Mouse (Mus musculus): ENCODE results near the gene Ston1. TPM values are rescaled to one million over a fixed set of nuclear protein-coding genes. Genes with fewer than 3 reads are reported as not detected.

The Ston1 gene
- polyA plus RNA-seq, 1 experiment, result 28.6 TPM

DNA sequence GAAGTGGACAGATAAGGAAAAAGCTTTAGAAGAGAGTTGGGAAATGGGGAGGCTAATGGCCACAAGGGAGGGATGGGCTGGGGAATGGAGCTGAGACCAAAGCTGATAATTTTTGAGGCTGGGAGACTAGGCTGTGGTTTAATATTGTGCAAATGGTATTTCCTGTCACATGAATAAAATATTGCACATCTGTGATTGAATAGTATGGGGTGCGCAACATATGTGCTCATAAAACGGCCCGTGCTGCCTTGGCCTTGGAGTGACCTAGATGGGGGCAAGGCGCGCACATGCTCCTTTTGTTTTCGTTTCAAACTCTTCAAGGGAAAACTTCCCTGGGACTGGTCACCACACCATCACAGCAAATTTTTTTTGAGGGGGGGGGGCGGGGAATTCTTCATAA lies 28.4 kb downstream of the Ston1 start:
- DNase-seq (ENCODE audit: low spot score), result no peak

DNA sequence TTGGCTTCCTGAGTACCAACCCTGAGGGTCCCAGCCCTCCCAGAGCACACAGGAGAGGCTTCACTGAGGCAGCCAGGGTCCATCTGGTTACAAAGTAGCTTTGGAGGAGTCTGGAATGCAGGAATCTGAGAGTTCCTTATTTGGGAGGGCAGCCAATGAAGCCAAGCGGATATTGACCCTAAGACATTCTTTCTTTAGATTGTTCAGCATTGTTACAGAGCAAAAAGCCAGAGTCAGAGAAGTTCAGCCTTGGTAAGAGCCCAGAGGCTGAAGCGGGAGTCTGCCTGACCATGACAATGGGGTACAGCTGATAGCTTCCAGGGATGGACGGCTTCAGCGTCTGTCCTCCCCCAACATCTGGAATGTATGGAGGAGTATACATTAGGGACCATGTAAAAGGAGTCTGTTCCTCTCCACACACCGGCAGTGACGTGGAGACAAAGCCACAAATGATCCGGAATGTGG lies 28.9 kb downstream of the Ston1 start:
- DNase-seq (ENCODE audit: low spot score), result no peak

DNA sequence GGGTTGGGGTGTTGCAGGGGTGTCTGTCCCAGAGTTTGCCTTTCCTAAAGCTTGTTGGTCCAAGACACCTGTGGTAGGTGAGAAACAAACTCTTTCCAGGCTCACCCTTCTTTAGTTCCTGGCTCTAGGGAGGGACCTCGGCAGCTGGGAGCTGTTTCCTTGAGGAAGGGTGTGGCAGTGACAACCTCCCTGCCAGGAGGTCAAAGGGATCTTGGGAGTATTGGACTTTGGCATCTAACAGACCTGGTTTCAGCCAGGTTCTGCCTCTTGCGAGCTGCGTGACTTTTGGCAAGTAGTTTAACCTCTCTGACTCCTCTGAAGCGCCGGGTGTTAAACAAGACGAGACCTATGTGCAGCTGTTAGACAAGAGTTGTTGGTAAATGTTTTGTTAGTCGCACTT lies 29.7 kb downstream of the Ston1 start:
- DNase-seq (ENCODE audit: low spot score), result no peak

GRCm38 (mm10) chr17:88628676-88629380 lies 31.3 kb downstream of the Ston1 start:
- DNase-seq (ENCODE audit: low spot score), result no peak

- DNase-seq (ENCODE audit: low spot score), result no peak
Measured at GRCm38 (mm10) chr17:88629381-88629759, 31.9 kb downstream of the Ston1 start.

DNA sequence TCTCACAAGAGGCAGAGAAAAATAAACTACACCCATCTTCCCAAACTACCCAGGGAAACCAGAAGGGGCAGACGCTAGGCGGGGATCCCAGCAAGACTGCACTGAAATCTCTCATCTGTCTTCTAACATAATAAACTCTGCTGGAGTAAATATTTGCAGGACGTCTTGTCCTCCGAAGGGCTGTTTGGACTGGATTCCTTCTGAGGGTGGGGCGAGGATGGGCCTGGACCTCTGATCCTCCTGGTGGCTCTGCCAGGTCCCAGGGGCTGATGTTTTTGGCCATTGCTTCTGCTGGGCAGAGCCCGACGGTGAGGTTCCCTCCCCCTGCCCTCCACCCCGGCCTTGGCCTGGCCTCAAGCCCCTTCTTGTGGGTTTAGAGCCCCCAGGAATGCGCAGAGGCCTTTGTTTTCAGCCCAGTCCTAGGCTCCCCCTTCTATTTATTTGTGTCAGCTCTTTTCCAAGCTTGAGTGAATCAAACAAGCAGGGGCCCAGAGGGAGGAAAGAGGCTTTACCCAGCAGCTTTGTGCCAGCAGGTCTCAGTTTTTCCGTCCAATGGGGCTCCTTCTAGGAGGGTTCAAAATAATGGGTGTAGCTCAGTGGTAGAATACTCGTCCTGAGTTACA lies 32.6 kb downstream of the Ston1 start:
- peak; percentile 31 for DNase-seq (ENCODE audit: low spot score)

GRCm38 (mm10) chr17:88630554-88630948 lies 33.1 kb downstream of the Ston1 start:
- no peak for DNase-seq (ENCODE audit: low spot score)

DNA sequence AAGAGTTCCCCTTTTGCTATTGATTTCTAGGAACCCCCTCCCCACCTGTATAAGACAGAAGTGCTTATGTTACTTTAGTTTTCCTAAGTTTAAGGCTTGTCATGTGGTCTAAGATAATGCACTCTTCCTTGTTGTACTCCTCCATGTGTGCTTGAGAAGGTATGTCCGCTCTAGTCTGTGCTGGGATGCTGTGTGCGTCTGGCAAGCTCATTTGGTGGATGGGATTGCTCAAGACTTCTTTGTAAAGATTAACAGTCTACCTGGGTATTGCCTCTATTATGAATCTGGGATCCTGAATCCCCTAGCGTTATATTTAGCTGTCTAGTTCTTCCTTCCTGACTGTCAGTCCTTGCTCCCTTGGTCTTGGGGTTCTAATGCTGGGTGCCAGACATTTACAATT lies 35.1 kb downstream of the Ston1 start:
- no peak for DNase-seq (ENCODE audit: low spot score)

GRCm38 (mm10) chr17:88636076-88636475 lies 38.6 kb downstream of the Ston1 start:
- DNase-seq (ENCODE audit: low spot score), result no peak

GRCm38 (mm10) chr17:88636587-88636986 lies 39.1 kb downstream of the Ston1 start:
- no peak for DNase-seq (ENCODE audit: low spot score)

DNA sequence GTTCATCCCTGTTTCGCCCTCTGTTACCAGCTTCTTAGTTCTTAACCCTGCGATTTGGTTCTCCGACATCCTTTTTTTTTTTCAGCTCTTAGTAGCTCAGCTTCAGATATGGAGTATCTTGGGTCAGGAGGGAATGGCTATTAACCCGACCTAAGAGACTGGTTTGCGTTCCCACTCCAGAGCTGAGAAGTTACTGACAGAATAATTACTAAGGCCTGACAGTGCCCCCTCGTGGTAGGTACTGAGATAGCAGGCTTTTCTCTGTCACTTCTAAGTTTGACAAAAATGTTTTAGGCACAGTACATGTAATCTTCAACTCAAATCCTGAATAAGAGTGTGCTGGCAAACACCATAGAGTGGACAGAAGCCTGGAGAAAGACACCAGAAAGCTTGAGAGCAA lies 43.5 kb downstream of the Ston1 start:
- no peak for DNase-seq (ENCODE audit: low spot score)

- no peak for DNase-seq (ENCODE audit: low spot score)
Measured at GRCm38 (mm10) chr17:88641836-88642235, 44.4 kb downstream of the Ston1 start.

- no peak for DNase-seq (ENCODE audit: low spot score)
Measured at GRCm38 (mm10) chr17:88644876-88645275, 47.4 kb downstream of the Ston1 start.

GRCm38 (mm10) chr17:88645299-88645698 lies 47.8 kb downstream of the Ston1 start:
- DNase-seq (ENCODE audit: low spot score), result no peak

DNA sequence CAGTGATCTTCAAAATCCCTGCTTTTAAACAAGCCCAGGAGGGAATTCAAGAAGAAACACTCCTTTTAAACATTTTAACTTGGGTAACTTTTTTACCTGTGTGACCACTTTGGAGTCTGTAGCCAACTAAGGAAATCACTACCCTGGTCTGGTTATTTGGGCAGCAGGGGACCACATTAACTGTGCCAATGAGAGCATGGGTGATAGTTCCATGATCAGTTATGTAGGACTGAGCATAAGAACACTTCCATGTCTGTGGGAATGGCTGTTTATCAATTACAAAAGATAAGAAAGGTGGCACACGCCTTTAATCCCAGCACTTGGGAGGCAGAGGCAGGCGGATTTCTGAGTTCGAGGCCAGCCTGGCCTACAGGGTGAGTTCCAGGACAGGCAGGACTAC lies 49.7 kb downstream of the Ston1 start:
- no peak for DNase-seq (ENCODE audit: low spot score)

DNA sequence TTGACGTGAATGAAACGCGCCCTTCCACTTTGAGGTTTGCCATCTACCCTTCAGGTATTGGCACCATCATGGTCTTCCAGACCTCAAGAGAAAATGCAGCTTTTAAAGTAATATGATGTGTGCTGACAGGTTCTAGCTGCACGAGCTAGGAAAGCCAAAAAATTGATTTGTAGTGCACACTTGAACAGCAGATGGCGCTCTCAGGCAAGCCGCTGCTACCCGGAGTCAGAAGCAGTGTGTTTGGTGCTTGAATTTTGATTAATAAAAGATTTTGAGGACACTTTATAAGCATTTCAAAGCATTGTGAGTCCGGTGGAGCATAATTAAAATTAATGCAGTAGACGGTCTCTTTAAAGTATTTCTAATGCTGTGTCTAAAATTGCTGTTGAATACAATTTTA lies 54.5 kb downstream of the Ston1 start:
- no peak for DNase-seq (ENCODE audit: low spot score)

DNA sequence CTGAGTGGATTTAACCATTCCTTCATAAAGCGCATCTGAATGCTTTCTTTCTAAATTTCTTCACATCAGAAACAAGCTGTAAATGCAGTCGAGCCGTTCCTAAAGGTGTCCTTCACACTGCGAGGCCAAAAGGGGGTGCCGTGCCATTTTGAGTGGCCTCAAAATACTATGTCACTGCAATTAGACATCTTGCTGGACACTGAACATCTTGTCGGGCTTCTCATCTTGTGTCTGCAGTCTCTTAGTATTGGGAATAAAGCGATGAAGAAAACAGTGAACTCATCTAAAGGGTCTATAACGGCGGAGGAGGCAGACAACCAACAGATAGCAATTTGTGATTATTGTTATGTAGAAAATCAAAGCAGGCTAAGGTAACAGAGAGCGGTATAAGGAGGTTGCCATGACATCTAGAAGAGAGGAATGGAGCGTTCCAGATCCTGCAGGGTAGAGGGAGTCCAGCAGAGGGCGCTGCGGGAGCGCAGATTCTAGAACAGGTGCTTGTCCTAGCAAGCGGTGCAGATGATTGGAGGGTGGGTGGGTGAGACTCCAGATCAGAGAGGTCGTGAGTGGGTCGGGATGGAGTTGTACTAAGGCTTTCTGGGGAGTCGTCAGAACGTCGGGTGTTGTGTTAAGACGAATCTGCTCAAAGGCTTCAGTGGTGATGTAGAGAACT lies 55.4 kb downstream of the Ston1 start:
- DNase-seq (ENCODE audit: low spot score), result peak; percentile 52

DNA sequence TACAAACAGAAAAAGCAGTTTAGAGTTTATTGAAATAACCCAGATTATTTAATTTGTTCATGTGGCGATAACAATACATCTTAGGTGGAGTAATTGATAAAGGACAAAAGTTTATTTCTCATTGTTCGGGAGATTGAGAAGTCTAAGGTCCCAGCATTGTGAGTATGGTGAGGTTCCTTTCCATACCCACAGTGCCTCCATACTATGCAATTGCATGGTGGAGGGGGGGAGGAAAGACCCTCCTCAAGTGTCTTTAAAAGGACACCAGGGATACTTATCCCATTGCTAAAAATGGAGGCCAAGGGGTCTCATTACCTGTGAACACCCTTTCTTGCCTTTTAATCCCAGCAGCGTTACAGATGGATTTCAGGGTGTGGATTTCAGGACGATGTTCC lies 55.9 kb downstream of the Ston1 start:
- DNase-seq (ENCODE audit: low spot score), result no peak

DNA sequence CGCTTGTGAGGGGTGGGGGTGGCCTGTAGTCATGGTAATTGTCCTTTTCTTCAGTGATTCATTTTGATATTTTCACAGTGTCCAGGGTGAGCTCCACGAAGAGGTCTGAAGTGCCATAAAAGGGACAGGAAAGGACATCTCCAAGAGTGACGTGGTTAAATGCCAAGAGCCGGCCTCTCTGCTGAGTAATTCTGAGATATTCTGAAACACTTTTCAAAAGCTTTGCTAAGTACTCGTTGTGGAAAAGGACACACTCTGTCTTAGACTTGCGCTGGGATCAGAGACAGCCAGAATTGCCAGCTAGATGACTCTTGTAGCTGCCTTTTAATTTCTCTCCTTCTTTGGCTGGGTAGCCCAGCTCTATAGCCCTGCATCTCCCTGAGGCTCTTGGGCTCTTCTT lies 61.0 kb downstream of the Ston1 start:
- DNase-seq (ENCODE audit: low spot score), result no peak

DNA sequence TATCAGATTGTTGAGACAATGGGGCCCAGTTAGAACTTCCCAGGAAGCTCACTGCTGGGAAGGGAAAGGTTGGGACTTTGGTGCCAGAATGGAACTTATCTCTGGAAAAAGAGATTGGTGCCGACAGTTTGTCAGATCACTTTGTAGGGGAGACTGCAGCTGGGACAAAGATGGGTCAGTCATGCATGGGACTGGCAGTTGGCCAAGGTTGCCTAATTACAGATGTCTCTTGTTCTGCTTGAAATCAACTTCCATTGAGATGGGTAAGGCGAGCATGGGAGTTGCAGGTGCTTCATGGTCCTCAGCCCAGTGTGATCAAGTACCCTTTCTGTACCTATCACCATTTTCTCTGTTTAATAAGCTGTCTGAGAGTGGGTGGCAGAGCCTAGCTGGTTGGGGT lies 68.6 kb downstream of the Ston1 start:
- DNase-seq (ENCODE audit: low spot score), result no peak

GRCm38 (mm10) chr17:88668452-88668851 lies 71.0 kb downstream of the Ston1 start, which contains the start of gene Gtf2a1l:
Gtf2a1l (plus strand) TSS chr17:88668660.
- no peak for DNase-seq (ENCODE audit: low spot score)

DNA sequence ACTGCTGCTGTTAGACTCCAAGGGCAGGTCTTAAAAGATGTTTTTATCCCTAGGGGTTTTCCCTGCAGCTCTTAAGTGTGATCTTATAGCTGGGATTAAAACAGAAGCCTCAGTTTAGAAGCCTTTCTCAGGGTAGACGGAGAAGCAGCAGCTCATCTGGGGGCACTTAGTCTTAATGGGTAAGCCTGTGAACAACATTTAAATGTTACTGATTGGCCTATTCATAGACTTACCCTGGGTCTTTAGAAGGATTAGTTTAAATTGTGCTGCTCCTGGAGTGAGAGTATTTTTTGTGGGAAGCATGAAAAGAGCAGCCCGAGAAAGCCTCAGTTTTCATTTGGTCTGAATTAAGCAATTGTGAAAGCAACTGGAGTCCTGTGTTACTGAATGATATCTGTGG lies 72.4 kb downstream of the Ston1 start:
- no peak for DNase-seq (ENCODE audit: low spot score)

DNA sequence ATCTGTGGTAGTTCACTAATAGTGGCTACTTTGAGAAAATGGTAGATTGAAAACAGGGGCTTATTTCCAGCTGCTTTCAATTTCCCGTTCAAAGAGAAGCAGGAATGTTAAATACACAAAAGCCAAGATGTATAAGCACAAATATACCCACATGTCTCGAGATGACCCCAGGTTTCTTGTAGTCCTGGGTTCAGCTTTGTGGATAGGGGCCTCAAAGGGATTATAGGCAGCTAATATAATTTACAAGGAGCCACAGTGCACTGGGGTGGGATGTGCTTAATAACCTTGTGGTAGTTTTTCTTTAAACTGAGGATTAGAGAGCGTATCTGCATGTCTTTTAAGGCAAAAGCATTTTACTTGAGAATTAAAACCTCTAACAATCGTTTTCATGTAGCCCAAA lies 73.3 kb downstream of the Ston1 start:
- no peak for DNase-seq (ENCODE audit: low spot score)

Data from urinary bladder, adult 2 months (tissue).